Mouse (Mus musculus): ENCODE results near the gene Zfp385b. TPM values are rescaled to one million over a fixed set of nuclear protein-coding genes. Genes with fewer than 3 reads are reported as not detected.
A peak's percentile ranks its signal among the peaks of the same experiment; 100 is the strongest.

The Zfp385b gene
- total RNA-seq, 2 experiments from 2014 or later: 5.5 to 6.8 TPM

DNA sequence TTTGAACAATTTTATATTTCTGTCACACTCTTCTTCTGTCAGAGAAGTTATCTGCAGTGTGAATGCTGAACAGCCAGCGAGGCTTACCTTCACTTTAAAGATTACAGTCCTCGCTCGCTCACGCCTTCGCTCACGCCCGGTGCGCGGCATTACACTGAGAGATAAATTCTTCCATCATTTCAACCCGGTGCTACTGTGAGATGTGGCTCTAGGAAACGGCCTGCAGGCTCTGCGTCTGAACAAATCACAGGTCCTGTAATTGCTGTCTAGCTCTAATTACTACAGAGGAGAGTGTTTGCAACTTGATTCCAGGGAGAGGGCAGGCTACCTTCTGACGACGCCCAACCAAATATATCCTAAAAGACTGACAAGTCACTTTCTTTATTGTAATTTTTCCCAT lies 300.1 kb downstream of the Zfp385b start:
- DNase-seq (ENCODE audit: low spot score): no peak

DNA sequence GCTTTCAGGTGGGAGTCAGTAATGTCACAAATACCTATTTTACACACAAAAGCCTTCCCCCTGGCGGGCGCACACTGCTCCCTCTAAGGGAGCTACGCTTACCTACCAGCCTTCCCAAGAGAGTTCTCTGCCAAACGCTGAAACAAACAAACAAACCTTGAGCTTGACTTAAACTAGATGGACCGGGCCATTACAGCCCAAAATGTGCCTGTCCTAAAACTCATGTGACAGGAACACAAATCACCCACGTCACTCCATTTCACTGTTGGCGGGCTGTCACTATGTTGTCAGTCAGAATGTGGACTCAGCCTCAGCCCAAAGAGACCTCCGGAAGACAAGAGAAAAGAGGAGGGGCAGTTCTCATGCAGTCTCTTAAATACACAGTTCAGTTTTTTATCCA lies 300.7 kb downstream of the Zfp385b start:
- DNase-seq (ENCODE audit: low spot score): no peak

DNA sequence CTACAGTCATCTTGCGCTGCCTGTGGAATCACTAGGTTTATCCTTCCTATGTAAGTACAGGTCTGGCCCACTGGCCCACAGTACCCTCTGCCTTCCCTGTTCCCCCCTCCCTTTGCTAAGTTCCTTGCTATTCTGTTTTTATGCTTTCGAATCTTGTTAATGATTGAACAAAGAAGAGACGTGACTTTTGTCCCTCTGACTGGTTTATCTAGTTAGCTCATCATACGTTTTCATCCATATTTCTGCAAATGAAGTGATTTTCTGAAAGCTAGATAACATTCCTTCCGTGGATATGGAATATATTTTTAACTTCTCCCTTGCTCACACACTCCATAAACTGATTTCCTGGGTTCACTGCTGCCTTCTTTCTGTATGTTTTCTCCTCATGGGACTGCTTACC lies 302.8 kb downstream of the Zfp385b start:
- DNase-seq (ENCODE audit: low spot score): no peak

DNA sequence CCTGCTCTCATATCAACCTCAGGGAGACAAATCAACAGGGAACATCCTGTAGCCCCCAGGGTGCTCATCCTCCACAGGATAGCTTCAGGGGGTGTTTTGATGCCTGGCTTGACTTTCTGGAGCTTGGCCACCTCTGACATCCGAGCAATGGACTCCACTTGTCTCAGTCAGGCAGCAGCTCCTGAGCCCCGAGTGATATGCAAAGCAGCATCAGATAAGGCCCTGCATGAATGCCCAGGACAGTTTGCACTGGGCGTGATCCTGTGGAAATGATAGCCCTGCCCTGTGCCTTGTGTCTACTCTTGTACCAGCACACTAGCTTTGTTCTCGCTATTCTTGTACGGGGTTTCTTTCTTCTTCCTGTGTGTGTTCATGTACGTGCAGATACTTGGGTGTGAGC lies 303.8 kb downstream of the Zfp385b start:
- no peak for DNase-seq (ENCODE audit: low spot score)

DNA sequence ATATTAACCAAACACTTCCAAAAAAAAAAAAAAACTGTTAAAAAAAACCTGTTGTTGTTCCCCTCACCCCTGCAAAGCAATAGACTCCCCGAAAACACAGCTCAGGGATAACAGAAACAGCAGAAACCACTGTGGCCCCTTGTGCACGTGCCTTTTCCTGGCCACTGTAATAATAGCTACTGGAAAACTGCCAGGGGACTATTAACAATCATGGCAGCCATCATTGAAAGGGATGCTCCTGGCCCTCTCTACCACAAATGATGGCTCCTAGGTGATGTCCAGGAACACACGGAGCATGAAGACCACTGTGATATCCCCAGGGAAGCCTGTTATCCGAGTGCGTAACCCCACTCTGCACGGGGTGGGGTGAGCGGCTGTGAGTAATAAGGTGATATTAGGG lies 304.4 kb downstream of the Zfp385b start:
- no peak for DNase-seq (ENCODE audit: low spot score)

DNA sequence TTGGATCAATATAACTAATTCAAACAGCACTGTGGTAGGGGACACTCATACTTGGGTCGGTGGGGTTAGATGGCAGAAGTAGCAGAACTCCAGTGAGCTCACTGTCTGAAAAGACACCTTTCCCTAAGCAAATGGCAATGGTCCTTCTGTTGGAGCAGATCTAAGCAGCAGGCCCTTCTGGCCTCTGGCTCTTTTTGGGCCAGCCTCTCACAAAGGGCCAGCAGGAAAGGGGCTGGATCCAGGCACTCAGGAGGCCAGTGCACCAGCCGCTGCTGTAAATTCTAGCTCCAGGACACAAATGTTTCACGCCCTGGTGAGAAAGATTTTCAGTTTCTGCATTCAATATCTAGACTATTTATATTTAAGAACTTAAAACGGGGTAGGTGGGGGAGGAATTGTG lies 305.0 kb downstream of the Zfp385b start:
- DNase-seq (ENCODE audit: low spot score): no peak

DNA sequence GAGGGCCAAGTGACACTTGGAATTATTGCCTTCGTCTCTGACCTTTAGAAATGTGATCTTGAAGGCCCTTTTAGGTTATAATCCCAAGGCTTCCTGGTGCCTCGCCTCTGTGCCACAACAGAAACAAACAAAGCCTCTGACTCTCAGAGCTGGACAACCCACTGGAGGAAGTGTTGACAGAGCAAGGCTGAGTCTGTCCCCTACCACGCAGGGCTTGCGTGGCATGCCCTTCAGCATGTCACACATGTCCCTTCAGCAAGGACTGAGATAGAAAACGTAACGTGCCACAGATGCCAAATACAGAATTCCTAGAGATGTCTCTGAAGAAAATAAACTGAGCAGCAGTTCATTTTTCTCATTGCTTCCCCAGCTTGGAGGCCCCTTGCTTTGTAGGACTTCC lies 310.7 kb downstream of the Zfp385b start:
- DNase-seq (ENCODE audit: low spot score): no peak

DNA sequence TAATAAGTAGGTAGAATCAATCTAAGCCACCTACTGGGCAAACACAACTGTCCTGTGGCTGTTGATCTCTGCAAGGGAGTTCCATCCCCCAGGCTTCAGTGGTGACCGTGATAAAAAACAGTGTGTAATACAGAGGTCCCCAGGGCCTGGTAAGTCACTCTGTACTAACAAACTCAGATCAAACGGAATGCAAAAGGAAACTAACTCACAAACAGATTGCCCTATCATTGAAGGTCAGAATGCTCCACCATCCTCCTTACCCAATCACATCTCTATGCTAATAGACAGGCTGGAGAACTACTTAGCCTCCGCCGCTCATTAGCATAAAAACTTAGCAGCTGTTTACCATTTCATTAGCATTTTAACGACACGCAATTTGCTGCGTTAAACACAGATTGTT lies 313.1 kb downstream of the Zfp385b start:
- no peak for DNase-seq (ENCODE audit: low spot score)

DNA sequence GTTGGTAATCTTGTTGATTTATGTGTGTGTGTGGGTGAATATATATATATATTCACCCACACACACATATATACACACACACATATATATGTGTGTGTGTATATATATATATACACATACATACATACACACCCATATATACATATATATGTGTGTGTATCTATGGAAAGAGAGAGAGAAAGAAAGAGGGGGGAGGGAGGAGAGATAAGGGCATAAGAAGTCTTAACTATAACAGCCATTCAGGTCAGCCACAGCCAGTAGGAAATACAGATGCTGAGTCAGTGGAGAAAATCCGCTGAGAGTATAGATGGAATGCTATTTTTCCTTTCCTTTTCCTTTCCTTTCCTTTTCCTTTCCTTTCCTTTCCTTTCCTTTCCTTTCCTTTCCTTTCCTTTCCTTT lies 313.8 kb downstream of the Zfp385b start:
- no peak for DNase-seq (ENCODE audit: low spot score)

DNA sequence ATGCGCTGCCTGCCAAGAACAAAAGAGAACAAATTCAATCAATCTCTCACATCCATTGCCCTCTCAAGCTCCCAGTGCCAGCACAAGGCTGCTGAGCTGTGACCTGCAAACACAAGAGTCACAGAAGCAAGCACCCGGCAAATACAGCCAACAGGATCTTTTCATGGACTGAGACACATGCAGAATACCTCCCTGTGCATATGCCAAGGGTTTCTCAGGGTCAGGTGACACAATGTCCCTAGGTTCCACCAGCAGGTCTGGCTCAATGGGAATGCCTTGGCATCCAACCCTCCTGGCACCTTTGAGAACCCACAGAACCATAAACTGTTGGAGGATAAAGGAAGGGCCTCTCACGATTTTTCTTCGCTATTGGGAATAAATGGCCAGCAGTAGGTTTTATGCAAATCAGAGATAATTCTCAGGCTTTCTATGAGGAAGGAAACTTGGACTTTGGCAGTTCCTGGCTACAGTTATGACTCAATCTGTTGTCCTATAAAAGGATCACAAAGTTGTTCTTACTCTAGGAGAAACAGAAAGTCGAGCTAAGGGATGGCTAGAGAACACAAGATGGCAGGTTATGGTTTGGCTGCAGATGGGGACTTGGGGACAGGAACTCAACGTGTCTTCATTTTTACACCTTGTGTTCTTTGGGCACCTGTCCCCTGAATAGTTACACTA lies 315.6 kb downstream of the Zfp385b start:
- DNase-seq (ENCODE audit: low spot score): no peak

DNA sequence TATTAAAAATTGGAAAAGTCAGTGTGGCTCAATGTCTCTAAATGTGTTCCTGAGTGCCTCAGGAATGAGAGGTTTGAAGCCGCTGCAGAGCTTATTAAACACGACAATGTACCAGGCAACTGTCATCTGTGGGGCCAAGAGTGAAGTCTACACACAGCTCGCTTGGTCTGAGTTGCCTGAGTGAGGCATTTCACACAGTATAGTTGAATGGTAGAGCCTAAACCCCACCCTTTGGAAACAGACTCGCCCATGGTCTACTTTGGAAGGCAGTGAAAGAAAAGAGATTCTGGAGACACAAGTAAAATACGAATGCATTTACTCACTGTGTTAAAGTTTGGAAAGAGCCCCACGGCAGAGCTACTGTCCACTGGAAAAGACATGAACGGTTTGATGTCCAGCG lies 316.2 kb downstream of the Zfp385b start:
- DNase-seq (ENCODE audit: low spot score): no peak

DNA sequence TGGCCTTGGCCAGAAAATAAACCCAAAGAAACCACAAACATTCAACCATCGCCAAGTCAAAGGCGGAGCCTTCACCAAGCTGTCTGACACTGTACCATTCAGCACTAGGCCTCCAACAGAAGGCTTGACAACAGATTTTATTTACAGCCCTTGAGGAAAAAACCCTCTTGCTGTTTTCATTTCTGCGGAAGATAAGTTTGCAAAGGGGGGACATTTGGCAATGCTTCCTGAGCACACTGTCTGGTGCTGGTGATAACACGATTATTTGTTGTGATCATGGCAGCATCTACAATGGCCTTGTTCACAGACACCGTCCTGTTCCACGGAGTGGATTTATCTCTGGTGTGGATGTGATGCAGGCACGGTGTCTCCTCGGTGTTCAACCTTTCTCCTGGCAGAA lies 317.0 kb downstream of the Zfp385b start:
- DNase-seq (ENCODE audit: low spot score): no peak

DNA sequence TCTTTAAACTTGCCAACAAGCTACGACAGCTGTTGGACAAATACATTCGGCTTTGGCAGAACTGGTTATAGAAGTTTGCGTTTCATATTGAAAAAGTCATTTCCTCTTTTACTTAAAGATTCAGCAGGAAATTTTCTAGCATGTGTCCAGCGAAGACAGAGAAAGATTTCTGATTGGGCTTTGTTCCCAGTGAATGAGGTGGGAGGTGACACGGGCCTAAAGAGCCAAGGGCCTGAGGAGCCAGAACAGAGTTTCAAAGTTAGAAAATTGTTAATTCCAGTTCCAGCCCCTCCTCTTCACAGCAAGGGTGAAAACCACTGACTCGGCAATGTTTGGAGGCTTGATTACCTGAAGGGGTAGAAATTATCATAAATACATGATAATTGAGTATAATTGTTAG lies 319.0 kb downstream of the Zfp385b start:
- DNase-seq (ENCODE audit: low spot score): no peak

DNA sequence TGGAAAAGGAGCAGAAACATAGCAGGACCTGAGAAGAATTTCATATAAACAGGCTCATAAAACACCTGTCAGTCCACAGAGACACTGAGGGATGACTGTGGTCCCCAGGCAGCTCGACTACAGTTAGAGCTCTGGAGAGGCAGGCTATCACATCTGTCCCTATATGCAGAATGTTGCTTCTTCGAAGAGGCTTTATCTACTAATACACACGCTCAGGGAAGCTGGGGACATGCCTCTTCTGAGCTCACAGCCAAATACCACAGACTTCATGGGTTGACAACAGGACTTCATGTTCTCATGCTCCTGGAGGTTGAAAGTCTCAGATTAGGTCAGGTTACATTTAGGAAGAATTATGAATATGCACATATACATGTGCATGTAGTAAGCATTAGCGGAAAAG lies 321.1 kb downstream of the Zfp385b start:
- DNase-seq (ENCODE audit: low spot score): no peak

DNA sequence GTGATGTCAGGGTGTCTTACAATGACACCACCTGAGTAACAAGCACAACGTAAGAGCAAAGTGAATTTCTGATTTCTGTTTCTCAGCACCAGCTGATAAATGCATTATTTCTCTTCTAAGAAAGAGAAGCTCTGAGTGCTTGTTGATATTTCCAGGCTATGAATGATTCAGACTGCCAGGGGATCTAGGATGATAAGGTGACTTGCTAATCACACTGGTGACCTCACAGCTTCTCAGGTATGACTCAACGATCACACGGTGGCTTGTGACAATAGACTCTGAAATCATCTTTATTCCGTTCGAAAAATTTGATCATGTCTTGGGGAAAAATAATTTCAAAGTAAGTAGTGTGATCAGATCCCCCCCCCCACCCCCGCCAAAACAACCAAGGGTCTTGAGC lies 321.5 kb downstream of the Zfp385b start:
- DNase-seq (ENCODE audit: low spot score): no peak

DNA sequence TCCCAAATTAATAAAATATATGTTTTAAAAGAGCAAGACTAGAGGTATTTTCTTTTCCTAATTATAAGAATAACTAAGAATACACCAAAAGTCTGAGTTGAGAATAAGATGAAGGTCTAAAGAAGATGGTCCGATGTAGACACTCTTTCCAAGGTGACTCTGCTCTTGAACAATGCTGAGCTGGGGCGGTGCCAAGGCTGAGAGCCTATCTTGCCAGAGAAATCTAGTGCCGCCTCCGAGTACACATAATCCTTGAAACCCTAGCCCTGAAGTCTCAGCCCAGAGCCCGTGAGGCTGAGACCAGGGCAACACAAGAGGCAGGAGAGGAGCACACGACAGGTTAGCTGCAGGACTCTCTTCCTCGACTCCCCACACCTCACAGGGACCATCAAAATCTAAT lies 323.4 kb downstream of the Zfp385b start:
- peak; percentile 17 for DNase-seq (ENCODE audit: low spot score)

DNA sequence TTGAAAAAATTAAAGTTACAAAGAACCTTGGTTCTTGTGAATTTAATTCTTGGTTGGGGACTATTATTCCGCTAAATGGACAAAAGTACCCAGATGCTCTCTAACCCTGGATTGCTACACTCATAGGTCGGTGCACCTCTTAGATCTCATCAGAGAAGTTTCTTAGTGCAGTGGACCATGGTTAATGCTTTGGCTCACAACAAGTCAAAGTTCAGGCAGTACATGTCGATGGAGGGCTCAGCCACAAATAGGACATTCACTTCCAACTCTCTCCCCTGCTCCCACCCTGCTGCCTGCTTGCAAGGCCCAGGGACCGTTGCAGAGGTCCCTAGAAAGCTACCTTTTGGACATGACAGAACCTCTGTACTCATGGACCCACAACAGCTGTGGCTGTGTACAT lies 324.1 kb downstream of the Zfp385b start:
- DNase-seq (ENCODE audit: low spot score): no peak

DNA sequence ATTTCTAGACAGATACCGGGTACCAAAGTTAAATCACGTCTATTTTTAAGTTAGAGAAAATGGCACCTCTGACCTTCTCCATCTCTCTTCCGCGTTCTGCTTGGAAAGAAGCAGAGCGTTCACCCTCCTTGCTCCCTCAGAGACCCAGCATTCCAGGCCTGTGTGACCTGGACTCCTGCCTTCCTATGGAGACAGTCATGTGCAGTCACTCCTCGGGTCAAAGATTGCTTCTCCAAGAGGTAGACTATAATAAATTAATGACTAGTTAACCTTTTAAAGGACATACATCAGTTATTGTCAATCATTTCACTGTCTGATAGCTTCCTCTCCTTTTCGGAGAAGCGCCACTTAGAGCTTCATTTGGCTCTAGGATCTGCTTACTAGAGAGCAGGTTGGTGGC lies 325.7 kb downstream of the Zfp385b start:
- no peak for DNase-seq (ENCODE audit: low spot score)

DNA sequence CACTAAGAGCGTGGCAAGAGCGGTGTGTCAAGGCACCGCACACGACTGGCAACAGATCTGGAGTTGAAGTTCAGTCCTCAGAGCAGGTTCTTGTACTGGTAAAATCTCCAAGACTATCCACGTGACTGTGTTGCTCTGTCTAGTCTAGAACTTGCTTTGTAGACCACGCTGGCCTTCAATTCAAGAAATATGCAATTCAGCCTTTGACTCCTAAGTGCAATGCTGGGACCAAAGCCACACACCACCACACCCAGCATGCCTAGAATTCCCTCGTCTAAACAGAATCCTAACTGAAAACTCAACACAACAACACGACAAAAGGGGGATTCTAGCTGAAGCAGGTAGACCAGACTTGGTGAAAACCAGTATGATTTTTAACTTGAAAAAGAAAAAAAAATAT lies 332.3 kb downstream of the Zfp385b start:
- no peak for DNase-seq (ENCODE audit: low spot score)

DNA sequence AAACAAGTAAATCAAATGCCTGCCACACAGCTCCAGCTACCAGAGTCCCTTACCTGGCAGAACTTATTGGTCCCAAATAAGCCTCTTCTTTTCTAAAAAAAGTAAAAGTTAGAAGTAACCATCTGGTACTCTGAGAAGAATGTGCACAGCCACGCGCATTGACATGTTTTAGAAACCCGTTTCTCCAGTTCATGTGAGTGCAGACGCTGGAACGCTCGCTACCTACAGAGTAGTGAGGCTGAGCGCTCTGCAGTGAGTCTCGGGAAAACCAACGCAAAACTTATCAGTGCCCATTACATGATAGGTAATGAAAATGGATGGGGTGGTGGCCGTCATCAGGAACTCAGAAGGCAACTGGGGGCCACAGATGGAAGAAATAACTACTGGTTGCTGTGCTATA lies 338.2 kb downstream of the Zfp385b start:
- no peak for DNase-seq (ENCODE audit: low spot score)

DNA sequence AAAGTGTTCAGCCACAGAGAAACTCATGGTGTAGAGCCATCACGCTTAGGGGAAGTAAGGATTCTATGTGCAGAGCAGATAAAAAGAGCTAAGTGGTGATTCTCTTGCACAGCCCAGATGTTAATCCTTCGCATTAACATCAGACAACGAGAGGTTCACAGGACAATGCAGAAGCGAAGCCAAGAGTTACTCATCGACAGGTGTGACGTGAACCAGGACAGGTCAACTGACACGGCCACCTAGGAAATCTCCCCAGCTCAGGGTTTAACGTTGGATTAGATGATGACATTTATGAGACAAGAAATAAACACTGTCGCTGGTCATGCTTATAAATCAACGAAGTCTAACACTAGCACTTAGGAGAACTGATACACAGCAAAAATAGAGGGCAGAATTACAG lies 341.9 kb downstream of the Zfp385b start:
- no peak for DNase-seq (ENCODE audit: low spot score)

DNA sequence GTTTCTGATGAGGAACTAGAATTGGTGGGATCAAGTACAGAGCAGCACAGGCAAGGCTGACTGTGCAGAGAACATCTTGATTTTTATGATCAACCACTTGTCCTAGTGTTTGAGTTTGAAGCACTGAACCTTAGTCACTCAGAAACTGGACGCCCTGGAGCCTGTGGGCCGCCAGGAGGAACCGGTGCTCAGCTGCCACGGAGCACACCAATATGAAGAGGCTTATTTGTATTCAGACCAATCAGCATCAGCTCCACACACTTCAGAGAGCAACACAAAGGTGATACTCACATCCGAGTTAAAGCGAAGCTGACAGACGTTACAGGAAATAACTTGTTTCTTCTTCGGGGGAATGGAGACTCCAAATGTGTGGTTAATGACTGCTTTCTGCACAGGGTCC lies 343.0 kb downstream of the Zfp385b start:
- no peak for DNase-seq (ENCODE audit: low spot score)

DNA sequence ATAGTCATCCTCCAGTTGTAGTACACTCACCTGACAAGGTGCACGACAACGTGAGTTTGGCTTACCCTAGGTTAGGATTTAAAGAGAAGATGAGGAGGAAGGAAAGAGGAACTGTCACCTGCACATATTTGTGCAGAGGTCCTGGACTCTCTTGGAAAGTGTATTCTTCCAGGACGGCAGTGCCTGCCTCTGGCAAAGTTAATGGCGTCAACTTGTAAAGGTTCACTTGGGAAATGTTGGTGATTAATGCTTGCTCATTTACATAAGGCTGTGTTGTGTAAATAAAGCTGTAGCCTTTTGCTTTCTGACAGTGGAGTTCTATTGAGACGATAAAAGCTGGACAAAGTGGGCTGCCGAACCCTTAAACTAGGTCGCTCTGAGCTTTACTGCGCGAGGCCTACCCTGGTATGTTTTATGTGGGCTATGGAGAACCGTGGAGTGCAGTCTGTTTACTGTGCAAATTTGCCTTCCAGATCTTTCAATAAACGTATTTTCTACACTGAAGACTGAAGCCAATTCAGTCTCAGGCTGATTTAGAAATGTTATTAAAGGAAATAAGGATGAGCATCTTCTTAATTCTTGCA lies 347.1 kb downstream of the Zfp385b start:
- DNase-seq (ENCODE audit: low spot score): no peak

DNA sequence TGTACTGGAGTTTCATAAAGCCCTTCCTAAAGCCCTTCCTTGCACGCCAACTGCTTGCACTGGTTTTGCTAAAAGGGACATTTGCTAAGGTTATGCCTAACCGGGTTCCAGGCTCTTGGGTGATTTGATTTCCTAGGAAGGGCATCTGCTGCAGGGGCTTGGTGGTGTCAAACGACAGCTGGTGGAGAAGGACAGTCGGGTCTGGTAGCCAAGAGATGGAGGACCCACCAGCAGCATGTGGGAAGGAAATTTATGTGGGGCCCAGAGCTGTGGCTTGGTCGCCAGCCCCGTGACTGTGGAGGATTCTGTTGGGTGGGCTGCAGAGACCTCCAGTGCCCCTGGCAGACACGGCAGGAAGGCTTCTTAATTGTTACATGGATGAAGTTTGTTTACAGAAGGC lies 348.7 kb downstream of the Zfp385b start:
- no peak for DNase-seq (ENCODE audit: low spot score)
